Mouse (Mus musculus) c-Kit-positive CD71-positive TER-119-negative erythroid progenitor cells, embryonic 14.5 days (primary cell): Measurements from ENCODE around the gene Akirin1.

ENCODE experiments used
- DNase-seq: peaks from one replicate; pipeline ENCODE4 v3.0.0-alpha.2; 2013; ENCODE audit warnings: low read depth

Akirin1 gene

GRCm38 (mm10) chr4:123750152-123750651 lies at the start of gene Akirin1:
TSS of gene Akirin1 (minus strand) at chr4:123750345.
- peak; percentile 88 for DNase-seq

- no peak for DNase-seq
Measured at GRCm38 (mm10) chr4:123797856-123798255, 47.7 kb upstream of the Akirin1 start.

GRCm38 (mm10) chr4:123797403-123797802 lies 47.3 kb upstream of the Akirin1 start:
- no peak for DNase-seq

GRCm38 (mm10) chr4:123795057-123795456 lies 44.9 kb upstream of the Akirin1 start:
- no peak for DNase-seq

GRCm38 (mm10) chr4:123793136-123793535 lies 43.0 kb upstream of the Akirin1 start:
- no peak for DNase-seq

- DNase-seq, result no peak
Measured at GRCm38 (mm10) chr4:123792666-123793065, 42.5 kb upstream of the Akirin1 start.

- no peak for DNase-seq
Measured at GRCm38 (mm10) chr4:123787191-123787985, 37.2 kb upstream of the Akirin1 start, which contains the start of gene Rhbdl2. TSS of gene Rhbdl2 (plus strand) at chr4:123787874.

- no peak for DNase-seq
Measured at GRCm38 (mm10) chr4:123768234-123768633, 18.1 kb upstream of the Akirin1 start.

GRCm38 (mm10) chr4:123767807-123768206 lies 17.7 kb upstream of the Akirin1 start:
- DNase-seq, result no peak

GRCm38 (mm10) chr4:123765071-123765470 lies 14.9 kb upstream of the Akirin1 start:
- no peak for DNase-seq

GRCm38 (mm10) chr4:123758306-123758705 lies 8.2 kb upstream of the Akirin1 start:
- DNase-seq, result no peak

- DNase-seq, result no peak
Measured at GRCm38 (mm10) chr4:123750707-123751312, 665 bp upstream of the Akirin1 start.

GRCm38 (mm10) chr4:123749484-123750130 lies 538 bp downstream of the Akirin1 start:
- DNase-seq, result peak; percentile 7

- peak; percentile 22 for DNase-seq
Measured at GRCm38 (mm10) chr4:123748726-123749415, 1.3 kb downstream of the Akirin1 start.

GRCm38 (mm10) chr4:123745221-123745775 lies 4.8 kb downstream of the Akirin1 start:
- no peak for DNase-seq

- no peak for DNase-seq
Measured at GRCm38 (mm10) chr4:123742891-123743290, 7.3 kb downstream of the Akirin1 start.

- no peak for DNase-seq
Measured at GRCm38 (mm10) chr4:123738708-123739107, 11.4 kb downstream of the Akirin1 start.

GRCm38 (mm10) chr4:123733532-123733931 lies 16.6 kb downstream of the Akirin1 start:
- no peak for DNase-seq

- no peak for DNase-seq
Measured at GRCm38 (mm10) chr4:123732921-123733320, 17.2 kb downstream of the Akirin1 start.

GRCm38 (mm10) chr4:123732163-123732910 lies 17.8 kb downstream of the Akirin1 start:
- DNase-seq, result no peak

GRCm38 (mm10) chr4:123721761-123722160 lies 28.4 kb downstream of the Akirin1 start:
- DNase-seq, result no peak
